Mouse (Mus musculus) hindbrain, embryonic 13.5 days (tissue): ENCODE measurements around the gene Rock2. TPM values are rescaled to one million over a fixed set of nuclear protein-coding genes. Genes with fewer than 3 reads are reported as not detected.
A peak's percentile ranks its signal among the peaks of the same experiment; 100 is the strongest.

ENCODE experiments used
- ATAC-seq: fragments of 200-750 bp; cut with Nextera tagmentation; 2 replicates; pipeline ENCODE4 v1.8.0; 2017; ENCODE audit warnings: moderate TSS enrichment; ENCODE audit not compliant: low FRiP score
- H3K27ac ChIP-seq: fragments of 300-500 bp; sonication (generic); 2 replicates; pipeline ENCODE4 v1.5.1; 2015; ENCODE audit warnings: inconsistent platforms, mild to moderate bottlenecking, moderate library complexity
- H3K27me3 ChIP-seq: fragments of 300-500 bp; sonication (generic); 2 replicates; pipeline ENCODE4 v1.6.1; 2015; ENCODE audit warnings: mild to moderate bottlenecking, inconsistent platforms
- H3K36me3 ChIP-seq: fragments of 300-500 bp; sonication (generic); 2 replicates; pipeline ENCODE4 v1.6.1; 2015; ENCODE audit warnings: mild to moderate bottlenecking, inconsistent platforms
- H3K4me1 ChIP-seq: fragments of 300-500 bp; sonication (generic); replicated peaks from 2 replicates; pipeline ENCODE4 v1.6.1; 2015; ENCODE audit warnings: inconsistent platforms
- H3K4me2 ChIP-seq: fragments of 300-500 bp; sonication (generic); 2 replicates; pipeline ENCODE4 v1.6.1; 2015; ENCODE audit warnings: inconsistent platforms, mild to moderate bottlenecking, moderate library complexity
- H3K4me3 ChIP-seq: fragments of 300-500 bp; sonication (generic); 2 replicates; pipeline ENCODE4 v1.5.1; 2015; ENCODE audit warnings: mild to moderate bottlenecking, inconsistent platforms
- H3K9ac ChIP-seq: fragments of 300-500 bp; sonication (generic); 2 replicates; pipeline ENCODE4 v1.6.1; 2015; ENCODE audit warnings: mild to moderate bottlenecking, inconsistent platforms
- H3K9me3 ChIP-seq: fragments of 300-500 bp; sonication (generic); 2 replicates; pipeline ENCODE4 v1.6.1; 2016; ENCODE audit warnings: inconsistent platforms
- WGBS: fragments of 180-500 bp; shearing (Covaris S2); methylation state at CpG from one replicate; pipeline ENCODE4 v1.1.7; 2015; 5-methylcytosine and 5-hydroxymethylcytosine counted together
- polyA plus RNA-seq: library from polyadenylated mRNA; unstranded; fragments of >200 nt; fragmentation: Nextera tagmentation; extraction: Ambion mirVana; gene quantifications from 2 replicates; pipeline ENCODE4 v1.2.1, GENCODE M21; 2015

The Rock2 gene
- polyA plus RNA-seq, 1 experiment from 2014 or later: 15.5 TPM

DNA sequence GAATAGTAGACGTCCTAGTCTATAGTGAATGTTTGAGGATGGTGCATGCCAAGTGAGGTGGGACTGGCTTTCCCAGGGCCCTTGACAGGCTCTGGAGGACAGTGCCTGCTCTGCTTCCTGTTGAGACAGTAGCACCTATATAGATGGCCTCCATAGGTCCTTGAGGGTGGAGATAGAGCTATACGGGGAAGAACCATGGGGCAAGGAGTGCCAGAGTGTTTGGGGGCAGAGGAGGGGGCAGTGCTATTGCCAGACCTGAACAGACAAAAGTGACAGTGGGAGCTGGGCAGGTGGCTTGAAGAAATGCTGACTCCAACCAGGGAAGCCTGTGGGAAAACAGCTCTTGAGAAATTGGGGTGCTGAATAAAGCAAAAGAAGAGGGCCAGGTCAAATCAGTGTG, 99.6 kb downstream of the Rock2 start:
- Histone ChIP-seq H3K9ac (no peak overlapping the region), H3K27ac (no peak overlapping the region), H3K36me3 (peaks cover 9% of the 10 kb centered on the region; the same call in 1 of the 2 replicates), H3K4me1 (peaks cover 8% of the 10 kb centered on the region), H3K9me3 (no peaks in the 10 kb centered on the region), H3K4me2 (no peak overlapping the region), H3K27me3 (peaks cover 26% of the 10 kb centered on the region), H3K4me3 (no peak overlapping the region)
- ATAC-seq: no peak
- 92% methylated on average over 2 of the region's 2 CpGs for WGBS

- Histone ChIP-seq H3K27ac (no peak overlapping the region), H3K9me3 (no peaks in the 10 kb centered on the region), H3K4me2 (no peak overlapping the region), H3K9ac (no peak overlapping the region), H3K36me3 (peaks cover 6% of the 10 kb centered on the region; the same call in 1 of the 2 replicates), H3K27me3 (peaks cover 44% of the 10 kb centered on the region), H3K4me1 (peaks cover 18% of the 10 kb centered on the region), H3K4me3 (no peak overlapping the region)
- no peak for ATAC-seq
- WGBS: 87% methylated on average over 5 of the region's 5 CpGs
These were observed 101.6 kb downstream of the Rock2 start for GRCm38 (mm10) chr12:16996281-16996680.

GRCm38 (mm10) chr12:16996886-16997462, 102.3 kb downstream of the Rock2 start:
- Histone ChIP-seq H3K27ac (no peak overlapping the region), H3K36me3 (peaks cover 6% of the 10 kb centered on the region; the same call in 1 of the 2 replicates), H3K27me3 (peaks cover 51% of the 10 kb centered on the region), H3K9me3 (no peaks in the 10 kb centered on the region), H3K9ac (no peak overlapping the region), H3K4me1 (peaks cover 18% of the 10 kb centered on the region), H3K4me2 (no peak overlapping the region), H3K4me3 (no peak overlapping the region)
- 90% methylated on average over 5 of the region's 5 CpGs for WGBS
- no peak for ATAC-seq

DNA sequence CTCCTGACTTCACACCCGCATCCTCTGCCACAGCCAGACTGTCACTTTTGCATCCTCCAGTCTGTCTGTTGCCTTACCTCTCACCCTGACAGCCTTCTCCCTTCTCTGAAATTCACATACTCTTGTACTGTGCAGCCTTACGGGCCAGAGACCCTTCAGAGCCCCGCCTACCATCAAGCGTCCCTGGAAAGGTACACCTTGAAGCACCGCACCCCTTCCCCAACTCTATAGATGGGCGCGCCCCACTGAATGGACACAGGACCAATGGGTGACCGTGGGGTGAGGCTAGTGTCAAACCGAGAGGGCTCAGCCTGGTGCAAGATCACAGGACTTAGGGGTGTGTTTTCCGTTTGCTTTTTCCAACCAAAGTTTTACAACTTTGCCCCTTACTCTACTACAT, 104.5 kb downstream of the Rock2 start:
- H3K4me3 ChIP-seq: peak overlapping the region; percentile 49
- peaks cover 53% of the 10 kb centered on the region for H3K27me3 ChIP-seq
- peak overlapping the region; percentile 86 for H3K4me2 ChIP-seq
- no peak for ATAC-seq
- peaks cover 18% of the 10 kb centered on the region for H3K4me1 ChIP-seq
- no peak overlapping the region for H3K27ac ChIP-seq
- peak overlapping the region; percentile 64; the same call in 1 of the 2 replicates for H3K9ac ChIP-seq
- 10% methylated on average over 10 of the region's 10 CpGs for WGBS
- H3K9me3 ChIP-seq: no peaks in the 10 kb centered on the region
- no peaks in the 10 kb centered on the region for H3K36me3 ChIP-seq

GRCm38 (mm10) chr12:16999739-17000497, 105.2 kb downstream of the Rock2 start, which contains the start of gene Pqlc3:
Gene Pqlc3 (minus strand): TSS chr12:17000408.
- Histone ChIP-seq H3K27me3 (peaks cover 53% of the 10 kb centered on the region), H3K9me3 (no peaks in the 10 kb centered on the region), H3K27ac (no peak within 1 kb of the TSS), H3K4me3 (peak within 1 kb of the TSS; percentile 49), H3K36me3 (no peaks in the 10 kb centered on the region), H3K4me2 (peak within 1 kb of the TSS; percentile 86), H3K4me1 (peaks cover 18% of the 10 kb centered on the region), H3K9ac (peak within 1 kb of the TSS; percentile 64)
- WGBS: 1% methylated on average over 54 of the region's 57 CpGs
- ATAC-seq: peak; percentile 80

- peaks cover 18% of the 10 kb centered on the region for H3K4me1 ChIP-seq
- no peak overlapping the region for H3K9ac ChIP-seq
- H3K4me3 ChIP-seq: no peak overlapping the region
- whole genome bisulfite sequencing: 68% methylated on average over 6 of the region's 6 CpGs
- peaks cover 53% of the 10 kb centered on the region for H3K27me3 ChIP-seq
- H3K27ac ChIP-seq: no peak overlapping the region
- no peaks in the 10 kb centered on the region for H3K36me3 ChIP-seq
- no peaks in the 10 kb centered on the region for H3K9me3 ChIP-seq
- no peak overlapping the region for H3K4me2 ChIP-seq
- ATAC-seq: no peak
These were observed 105.9 kb downstream of the Rock2 start for GRCm38 (mm10) chr12:17000628-17001027.

DNA sequence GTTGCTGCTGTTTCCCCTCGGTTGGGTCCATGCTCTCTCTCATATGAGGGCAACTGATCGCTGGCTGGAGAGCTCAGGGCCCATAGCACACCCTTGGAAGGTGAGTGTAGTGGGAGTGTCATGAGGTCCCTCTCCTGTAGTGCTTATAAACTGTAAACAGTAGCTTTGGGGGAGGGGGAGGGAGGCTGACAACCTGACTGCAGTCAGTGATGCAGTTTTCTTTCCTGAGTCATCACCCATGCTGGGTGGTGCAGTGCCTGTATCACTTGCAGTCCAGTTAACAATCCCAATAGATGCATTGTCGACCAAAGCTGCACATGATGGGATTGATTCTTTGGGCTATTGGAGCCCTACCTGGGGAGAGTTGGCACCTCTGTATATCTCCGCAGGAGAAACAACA, 106.5 kb downstream of the Rock2 start:
- no peak overlapping the region for H3K27ac ChIP-seq
- ATAC-seq: no peak
- no peaks in the 10 kb centered on the region for H3K36me3 ChIP-seq
- no peak overlapping the region for H3K4me2 ChIP-seq
- peaks cover 53% of the 10 kb centered on the region for H3K27me3 ChIP-seq
- no peak overlapping the region for H3K4me3 ChIP-seq
- 57% methylated on average over 4 of the region's 4 CpGs for WGBS
- peaks cover 18% of the 10 kb centered on the region for H3K4me1 ChIP-seq
- no peak overlapping the region for H3K9ac ChIP-seq
- no peaks in the 10 kb centered on the region for H3K9me3 ChIP-seq

DNA sequence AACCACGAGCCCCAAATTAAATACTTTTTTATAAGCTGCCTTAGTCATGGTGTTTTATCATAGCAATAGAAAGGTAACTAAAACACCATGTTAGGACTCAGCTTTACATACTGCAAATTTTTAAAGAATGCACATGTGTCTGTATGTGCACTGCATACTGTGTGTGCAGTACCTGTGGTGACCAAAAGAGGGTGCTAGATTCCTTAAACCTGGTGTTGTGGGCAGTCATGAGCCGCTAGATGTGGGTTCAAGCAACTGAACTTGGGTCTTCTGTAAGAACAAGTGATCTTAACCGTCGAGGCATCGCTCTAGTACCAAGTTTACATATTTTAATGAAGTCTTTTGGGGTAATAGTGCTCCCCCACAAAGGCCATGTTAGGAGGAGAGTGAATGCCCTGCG, 114.8 kb downstream of the Rock2 start:
- no peak overlapping the region for H3K4me3 ChIP-seq
- H3K4me2 ChIP-seq: no peak overlapping the region
- peaks cover 5% of the 10 kb centered on the region for H3K4me1 ChIP-seq
- no peak for ATAC-seq
- no peaks in the 10 kb centered on the region for H3K9me3 ChIP-seq
- no peaks in the 10 kb centered on the region for H3K36me3 ChIP-seq
- peaks cover 10% of the 10 kb centered on the region for H3K27me3 ChIP-seq
- 99% methylated on average over 6 of the region's 6 CpGs for WGBS
- H3K9ac ChIP-seq: no peak overlapping the region
- H3K27ac ChIP-seq: no peak overlapping the region

DNA sequence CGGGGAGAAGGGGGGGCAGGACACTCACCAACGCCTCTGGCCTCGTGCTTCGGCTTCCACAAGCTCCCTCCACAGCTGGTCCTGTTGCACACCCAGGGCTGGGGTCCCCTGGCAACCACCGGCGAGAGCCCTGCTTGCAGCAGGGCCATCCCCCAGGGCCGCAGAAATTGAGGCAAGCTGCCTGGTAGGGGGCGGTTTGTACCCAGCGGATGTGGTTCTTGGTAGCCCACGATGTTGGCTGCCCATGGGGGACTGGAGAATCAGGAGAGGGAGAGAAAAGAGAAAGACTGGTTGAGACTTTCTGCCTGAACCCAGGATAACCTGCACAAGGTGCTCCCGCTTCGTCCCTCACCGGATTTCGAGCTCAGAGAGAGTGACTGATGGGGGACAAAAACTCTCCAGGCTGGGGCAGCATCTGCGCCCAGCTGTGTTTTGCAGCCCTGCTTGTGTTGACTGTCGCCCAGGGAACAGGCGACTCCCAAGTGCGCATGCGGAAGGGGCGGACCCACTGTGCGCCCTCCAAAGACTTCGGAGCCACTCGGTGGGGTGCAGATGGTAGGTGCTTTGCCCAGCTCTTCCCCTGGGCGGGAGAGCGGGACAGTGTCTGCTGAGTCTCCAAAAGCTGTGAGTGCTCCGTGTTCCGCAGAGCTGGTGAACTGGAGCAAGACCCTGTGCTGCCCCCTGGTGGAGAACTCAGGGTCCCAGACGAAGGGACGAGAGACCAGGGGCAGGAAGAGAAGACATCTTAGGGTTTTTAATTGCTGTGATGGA, 116.6 kb downstream of the Rock2 start, which contains the start of gene 2410004P03Rik:
TSS of gene 2410004P03Rik (minus strand) at position 628 of the 771 bp plus-strand sequence.
- peak within 1 kb of the TSS; percentile 56 for H3K4me2 ChIP-seq
- ATAC-seq: peak; percentile 67
- WGBS: 8% methylated on average over 29 of the region's 29 CpGs
- peaks cover 5% of the 10 kb centered on the region for H3K4me1 ChIP-seq
- H3K4me3 ChIP-seq: peak within 1 kb of the TSS; percentile 38
- H3K27ac ChIP-seq: no peak within 1 kb of the TSS
- peaks cover 10% of the 10 kb centered on the region for H3K27me3 ChIP-seq
- peak within 1 kb of the TSS; percentile 58 for H3K9ac ChIP-seq
- H3K9me3 ChIP-seq: no peaks in the 10 kb centered on the region
- no peaks in the 10 kb centered on the region for H3K36me3 ChIP-seq

GRCm38 (mm10) chr12:17012067-17012899, 117.6 kb downstream of the Rock2 start:
- ATAC-seq: peak; percentile 48; the same call in 1 of the 2 replicates
- no peaks in the 10 kb centered on the region for H3K9me3 ChIP-seq

DNA sequence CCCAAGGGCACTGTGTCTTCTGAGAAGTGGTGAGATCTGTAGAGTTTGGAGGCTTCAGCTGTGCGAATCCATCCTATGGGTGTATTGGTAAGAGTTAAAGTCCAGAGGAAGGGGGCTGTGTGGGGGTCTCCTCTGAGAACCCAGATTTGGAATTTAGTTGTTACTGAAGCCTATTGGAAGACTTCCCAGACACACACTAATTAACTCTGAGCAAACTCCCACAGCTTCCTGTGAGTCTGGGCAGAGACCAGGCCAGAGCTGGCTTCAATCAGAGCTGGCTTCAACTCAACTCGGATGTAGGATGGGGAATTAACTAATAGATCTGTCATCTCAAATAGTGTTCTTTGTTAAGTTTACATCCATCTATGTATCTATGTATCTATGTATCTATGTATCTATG, 121.0 kb downstream of the Rock2 start:
- Histone ChIP-seq H3K36me3 (no peaks in the 10 kb centered on the region), H3K4me3 (no peak overlapping the region), H3K9ac (no peak overlapping the region), H3K4me2 (no peak overlapping the region), H3K27me3 (peaks cover 7% of the 10 kb centered on the region), H3K27ac (no peak overlapping the region), H3K4me1 (peaks cover 5% of the 10 kb centered on the region), H3K9me3 (no peaks in the 10 kb centered on the region)
- no peak for ATAC-seq
- WGBS: 93% methylated on average over 2 of the region's 2 CpGs

More at GRCm38 (mm10) chr12:17012067-17012899, 117.6 kb downstream of the Rock2 start:
- Histone ChIP-seq H3K4me1 (peaks cover 5% of the 10 kb centered on the region), H3K27ac (no peak overlapping the region), H3K27me3 (peaks cover 10% of the 10 kb centered on the region), H3K9ac (no peak overlapping the region), H3K36me3 (no peaks in the 10 kb centered on the region), H3K4me3 (no peak overlapping the region), H3K4me2 (no peak overlapping the region)
- WGBS: 85% methylated on average over 2 of the region's 2 CpGs
